Mouse (Mus musculus) hindbrain, postnatal 0 days (tissue): ENCODE data around the gene Snapc4. TPM values are rescaled to one million over a fixed set of nuclear protein-coding genes. Genes with fewer than 3 reads are reported as not detected.

ENCODE experiments used
- ATAC-seq: fragments of 200-750 bp; cut with Nextera tagmentation; 2 replicates; pipeline ENCODE4 v1.8.0; 2017; ENCODE audit warnings: mild to moderate bottlenecking, moderate TSS enrichment, moderate library complexity
- DNase-seq: peaks from one replicate; pipeline ENCODE4 v3.0.0-alpha.2; 2015; ENCODE audit warnings: low spot score
- H3K27ac ChIP-seq: fragments of 300-500 bp; sonication (generic); 2 replicates; pipeline ENCODE4 v1.5.1; 2014; ENCODE audit warnings: mild to moderate bottlenecking
- H3K27me3 ChIP-seq: fragments of 300-500 bp; sonication (generic); 2 replicates; pipeline ENCODE4 v1.6.1; 2014; ENCODE audit warnings: low read length, mixed read lengths; ENCODE audit not compliant: insufficient read depth
- H3K36me3 ChIP-seq: fragments of 300-500 bp; sonication (generic); 2 replicates; pipeline ENCODE4 v1.6.1; 2014; ENCODE audit warnings: low read length, mixed read lengths; ENCODE audit not compliant: insufficient read depth
- H3K4me1 ChIP-seq: fragments of 300-500 bp; sonication (generic); 2 replicates; pipeline ENCODE4 v1.6.1; 2014; ENCODE audit warnings: antibody characterized with exemption, low read length, mixed read lengths; ENCODE audit not compliant: insufficient read depth
- H3K4me2 ChIP-seq: fragments of 300-500 bp; sonication (generic); 2 replicates; pipeline ENCODE4 v1.6.1; 2014; ENCODE audit warnings: low read depth, mild to moderate bottlenecking, low read length, moderate library complexity, mixed read lengths
- H3K4me3 ChIP-seq: fragments of 300-500 bp; sonication (generic); 2 replicates; pipeline ENCODE4 v1.5.1; 2014; ENCODE audit warnings: low read length
- H3K9ac ChIP-seq: fragments of 300-500 bp; sonication (generic); replicated peaks from 2 replicates; pipeline ENCODE4 v1.6.1; 2014; ENCODE audit warnings: mild to moderate bottlenecking, low read length, moderate library complexity, mixed read lengths
- H3K9me3 ChIP-seq: fragments of 300-500 bp; sonication (generic); 2 replicates; pipeline ENCODE4 v1.6.1; 2016; ENCODE audit warnings: low read length, mixed read lengths
- CTCF ChIP-seq: IDR thresholded peaks from 2 replicates; pipeline ENCODE4 v1.5.1; 2016; ENCODE audit warnings: antibody characterized with exemption, control low read depth, low read depth
- WGBS: fragments of 180-500 bp; shearing (Covaris S2); extraction: QIAGEN DNeasy Blood & Tissue Kit; methylation state at CpG from one replicate; pipeline ENCODE4 v1.1.7; 2014; 5-methylcytosine and 5-hydroxymethylcytosine counted together
- polyA plus RNA-seq: library from polyadenylated mRNA; unstranded; fragments of >200 nt; fragmentation: Nextera tagmentation; extraction: Ambion mirVana; gene quantifications from 2 replicates; pipeline ENCODE4 v1.2.1, GENCODE M21; 2015
- total RNA-seq: library from RNA; depleted of rRNA; stranded (reverse); fragments of >200 nt; gene quantifications from 2 replicates; pipeline ENCODE4 v1.2.3, GENCODE M21; 2014

The Snapc4 gene
- total and polyA plus RNA-seq, 2 experiments from 2014 or later: 25.6 to 56.4 TPM

- TF ChIP-seq CTCF: no peak
- peaks cover 30% of the 10 kb centered on the region for H3K36me3 ChIP-seq
- DNase-seq: no peak
- H3K9ac ChIP-seq: no peak overlapping the region; the same call in 1 of the 2 replicates
- no peaks in the 10 kb centered on the region for H3K9me3 ChIP-seq
- H3K4me3 ChIP-seq: no peak overlapping the region
- WGBS: 69% methylated on average over 14 of the region's 14 CpGs
- no peak for ATAC-seq
- H3K4me1 ChIP-seq: peaks cover 47% of the 10 kb centered on the region
- no peak overlapping the region for H3K4me2 ChIP-seq
- no peaks in the 10 kb centered on the region for H3K27me3 ChIP-seq
- no peak overlapping the region for H3K27ac ChIP-seq
These were observed 59.9 kb downstream of the Snapc4 start for GRCm38 (mm10) chr2:26320245-26321185.

DNA sequence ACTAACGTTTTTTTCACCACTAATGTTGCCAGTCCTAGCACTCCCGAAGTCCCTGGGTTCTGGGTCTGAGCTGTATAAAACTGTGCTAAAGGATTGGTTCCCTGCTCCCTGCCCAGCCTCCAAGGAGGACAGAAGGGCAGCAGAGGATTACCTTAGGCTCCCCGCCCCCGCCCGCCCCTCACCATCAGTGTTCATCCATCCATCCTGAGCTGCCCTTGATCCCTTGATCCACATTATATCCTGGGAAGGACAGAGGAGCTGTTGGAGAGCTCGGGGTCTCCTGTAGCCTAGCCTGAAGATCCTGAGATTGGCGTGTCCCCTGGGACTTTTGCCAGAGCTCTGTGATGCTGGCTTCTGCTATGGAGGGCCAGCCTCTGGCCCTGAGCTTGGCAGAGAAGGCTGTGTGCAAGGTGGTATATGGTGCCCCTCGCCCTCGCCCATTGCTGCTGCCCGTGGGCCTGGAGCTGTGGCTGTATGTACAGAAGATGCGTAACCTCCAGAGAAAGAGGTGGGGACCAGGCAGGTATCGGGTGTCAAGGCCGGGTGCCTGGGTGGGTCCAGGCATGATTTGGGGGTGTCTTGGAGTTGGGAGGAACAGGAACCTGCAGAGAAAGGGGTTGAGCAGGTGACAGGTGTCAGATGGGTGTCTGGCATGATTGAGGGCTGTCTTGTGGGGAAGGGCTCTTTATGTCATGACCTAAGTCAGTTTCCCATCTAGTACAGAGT is 60.8 kb downstream of the Snapc4 start:
- WGBS: 78% methylated on average over 13 of the region's 13 CpGs
- Histone ChIP-seq H3K36me3 (peaks cover 22% of the 10 kb centered on the region), H3K4me2 (no peak overlapping the region), H3K27ac (no peak overlapping the region), H3K9me3 (no peaks in the 10 kb centered on the region), H3K27me3 (no peaks in the 10 kb centered on the region), H3K9ac (peak overlapping the region; percentile 13; the same call in 1 of the 2 replicates), H3K4me3 (no peak overlapping the region), H3K4me1 (peaks cover 49% of the 10 kb centered on the region)
- ATAC-seq: no peak
- no peak for DNase-seq
- TF ChIP-seq CTCF: no peak

- DNase-seq (no peak), ATAC-seq (no peak)
- 72% methylated on average over 9 of the region's 9 CpGs for WGBS
- no peak for TF ChIP-seq CTCF
- H3K27me3 ChIP-seq: no peaks in the 10 kb centered on the region
- H3K36me3 ChIP-seq: peaks cover 16% of the 10 kb centered on the region
- H3K4me1 ChIP-seq: peaks cover 52% of the 10 kb centered on the region
- H3K9ac ChIP-seq: 0 out of 2 replicates have a peak overlapping the region, but pooled peaks have one; percentile 13
- no peak overlapping the region for H3K4me3 ChIP-seq
- no peak overlapping the region for H3K27ac ChIP-seq
- no peaks in the 10 kb centered on the region for H3K9me3 ChIP-seq
- no peak overlapping the region; the same call in 1 of the 2 replicates for H3K4me2 ChIP-seq
These were observed 61.3 kb downstream of the Snapc4 start for GRCm38 (mm10) chr2:26319109-26319508.

DNA sequence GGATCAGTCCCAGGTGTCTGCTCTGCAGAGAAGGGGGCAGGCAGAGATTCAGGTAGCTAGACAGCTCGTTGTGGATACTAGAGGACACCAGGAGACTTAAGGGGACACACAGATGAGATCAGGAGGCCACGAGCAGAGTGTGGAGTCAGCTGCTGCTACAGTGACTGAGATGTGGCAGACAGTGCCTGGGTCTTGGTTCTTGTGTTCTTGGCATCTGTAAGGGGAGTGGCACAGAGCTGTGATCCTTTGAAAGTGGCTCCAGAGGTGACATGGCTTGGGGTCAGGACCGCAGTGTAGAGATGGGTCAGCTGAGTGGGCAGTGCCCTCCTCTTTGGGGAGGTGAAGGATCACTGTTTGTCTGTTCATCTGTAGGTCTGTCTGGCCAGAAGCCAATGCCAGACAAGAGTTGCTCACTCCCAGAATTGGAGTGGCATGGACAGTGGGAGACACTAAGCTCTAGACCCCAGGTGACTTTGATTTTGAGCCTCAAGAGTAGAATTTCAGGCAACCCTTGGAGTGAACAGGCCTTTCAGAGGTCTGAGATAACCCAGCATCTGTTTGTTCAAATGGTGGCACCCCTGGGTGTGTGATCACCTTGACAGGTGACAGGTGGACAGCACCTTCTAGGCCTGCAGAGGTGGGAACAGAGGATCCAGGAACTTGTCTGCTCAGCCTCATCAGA is 62.3 kb downstream of the Snapc4 start:
- ATAC-seq: no peak
- H3K27me3 ChIP-seq: no peaks in the 10 kb centered on the region
- WGBS: 85% methylated on average over 3 of the region's 3 CpGs
- H3K27ac ChIP-seq: no peak overlapping the region
- peak overlapping the region; percentile 33; the same call in 1 of the 2 replicates for H3K9ac ChIP-seq
- peaks cover 52% of the 10 kb centered on the region for H3K4me1 ChIP-seq
- peak overlapping the region; percentile 85 for H3K4me2 ChIP-seq
- peaks cover 7% of the 10 kb centered on the region; the same call in 1 of the 2 replicates for H3K36me3 ChIP-seq
- no peak for TF ChIP-seq CTCF
- H3K9me3 ChIP-seq: no peaks in the 10 kb centered on the region
- no peak overlapping the region for H3K4me3 ChIP-seq
- no peak for DNase-seq

GRCm38 (mm10) chr2:26317371-26317770 is 63.1 kb downstream of the Snapc4 start:
- Histone ChIP-seq H3K4me3 (peak overlapping the region; percentile 67), H3K36me3 (0 out of 2 replicates have a peak, but pooled peaks cover 4% of the 10 kb centered on the region), H3K4me2 (peak overlapping the region; percentile 85), H3K9ac (peak overlapping the region; percentile 97), H3K9me3 (no peaks in the 10 kb centered on the region), H3K27ac (peak overlapping the region; percentile 97; the same call in 1 of the 2 replicates), H3K27me3 (no peaks in the 10 kb centered on the region), H3K4me1 (peaks cover 52% of the 10 kb centered on the region)
- WGBS: 55% methylated on average over 3 of the region's 3 CpGs
- no peak for TF ChIP-seq CTCF
- DNase-seq (no peak), ATAC-seq (no peak)

- no peak for TF ChIP-seq CTCF
- H3K4me2 ChIP-seq: peak overlapping the region; percentile 85
- peak overlapping the region; percentile 97 for H3K27ac ChIP-seq
- peak overlapping the region; percentile 97 for H3K9ac ChIP-seq
- WGBS: 26% methylated on average over 9 of the region's 9 CpGs
- H3K4me1 ChIP-seq: peaks cover 52% of the 10 kb centered on the region
- peak overlapping the region; percentile 67 for H3K4me3 ChIP-seq
- no peaks in the 10 kb centered on the region for H3K9me3 ChIP-seq
- 0 out of 2 replicates have a peak, but pooled peaks cover 4% of the 10 kb centered on the region for H3K36me3 ChIP-seq
- H3K27me3 ChIP-seq: no peaks in the 10 kb centered on the region
- ATAC-seq: no peak
- DNase-seq: peak; percentile 56
These were observed 63.7 kb downstream of the Snapc4 start for GRCm38 (mm10) chr2:26316576-26317246.
